Mouse (Mus musculus) thymus, adult 2 months (tissue): ENCODE measurements at regions not wholly inside any gene's neighbourhood (a gene's known extent, or its start where the extent isn't known, plus 50 kb on each side); places are given as distances from the start of the nearest gene placed in this dataset.

Source experiments
- DNase-seq: peaks from one replicate; pipeline ENCODE4 v3.0.0; 2021
- H3K27ac ChIP-seq: fragments of 200-500 bp; 2 replicates; pipeline ENCODE4 v1.5.1; 2012; ENCODE audit warnings: low read length, control low read depth; ENCODE audit not compliant: control insufficient read depth, insufficient read depth
- H3K27me3 ChIP-seq: fragments of 200-500 bp; 2 replicates; pipeline ENCODE4 v1.6.1; 2012; ENCODE audit warnings: mild to moderate bottlenecking, low read length, moderate library complexity, mixed read lengths; ENCODE audit not compliant: control insufficient read depth, insufficient read depth
- H3K36me3 ChIP-seq: fragments of 200-500 bp; 2 replicates; pipeline ENCODE4 v1.6.1; 2012; ENCODE audit warnings: mild to moderate bottlenecking, low read length, moderate library complexity; ENCODE audit not compliant: control insufficient read depth, insufficient read depth
- H3K4me1 ChIP-seq: fragments of 200-500 bp; replicated peaks from 2 replicates; pipeline ENCODE4 v1.6.1; 2012; ENCODE audit warnings: low read length; ENCODE audit not compliant: control insufficient read depth, insufficient read depth
- H3K4me3 ChIP-seq: fragments of 200-500 bp; 2 replicates; pipeline ENCODE4 v1.5.1; 2012; ENCODE audit warnings: mild to moderate bottlenecking, low read length, control low read depth, moderate library complexity; ENCODE audit not compliant: control insufficient read depth, insufficient read depth
- CTCF ChIP-seq: fragments of 200-500 bp; IDR thresholded peaks from 2 replicates; pipeline ENCODE4 v1.5.1; 2012; ENCODE audit warnings: mild to moderate bottlenecking, control low read depth, low read length, moderate library complexity, borderline replicate concordance; ENCODE audit not compliant: control insufficient read depth, poor library complexity, insufficient read depth; ENCODE audit errors: extremely low read depth
- POLR2A ChIP-seq: fragments of 200-500 bp; IDR thresholded peaks from 2 replicates; pipeline ENCODE4 v1.6.1; 2012; ENCODE audit warnings: mild to moderate bottlenecking, low read length, control low read depth, moderate library complexity; ENCODE audit not compliant: control insufficient read depth, poor library complexity, insufficient read depth; ENCODE audit errors: extremely low read depth
- WGBS: fragments of 180-500 bp; shearing (Covaris S2); methylation state at CpG from one replicate; pipeline ENCODE4 v1.1.7; 2018; 5-methylcytosine and 5-hydroxymethylcytosine counted together

GRCm38 (mm10) chr8:90503306-90503705 lies 155.2 kb upstream of the Tox3 start:
- Histone ChIP-seq H3K4me1 (no peaks in the 10 kb centered on the region), H3K27ac (no peak overlapping the region), H3K36me3 (no peaks in the 10 kb centered on the region), H3K27me3 (no peaks in the 10 kb centered on the region), H3K4me3 (no peak overlapping the region)
- no peak for DNase-seq
- TF ChIP-seq CTCF (no peak), POLR2A (no peak)
- 45% methylated on average over 2 of the region's 2 CpGs for WGBS

GRCm38 (mm10) chr8:90502879-90503278 lies 154.7 kb upstream of the Tox3 start:
- no peak for TF ChIP-seq CTCF
- no peak for TF ChIP-seq POLR2A
- WGBS, result 74% methylated on average over 2 of the region's 2 CpGs
- DNase-seq, result no peak
- Histone ChIP-seq H3K4me3 (no peak overlapping the region), H3K4me1 (no peaks in the 10 kb centered on the region), H3K36me3 (no peaks in the 10 kb centered on the region), H3K27ac (no peak overlapping the region), H3K27me3 (no peaks in the 10 kb centered on the region)

- Histone ChIP-seq H3K4me1 (no peaks in the 10 kb centered on the region), H3K4me3 (no peak overlapping the region), H3K27ac (no peak overlapping the region), H3K27me3 (no peaks in the 10 kb centered on the region), H3K36me3 (no peaks in the 10 kb centered on the region)
- TF ChIP-seq CTCF (no peak), POLR2A (no peak)
- DNase-seq, result no peak
- WGBS, result 68% methylated on average over 1 of the region's 1 CpGs
These were observed 151.2 kb upstream of the Tox3 start for GRCm38 (mm10) chr8:90499315-90499714.

- DNase-seq, result no peak
- TF ChIP-seq CTCF, result no peak
- TF ChIP-seq POLR2A, result no peak
- 25% methylated on average over 13 of the region's 13 CpGs for WGBS
These were observed 148.6 kb upstream of the Tox3 start for GRCm38 (mm10) chr8:90496658-90497163.

GRCm38 (mm10) chr8:90495943-90496371 lies 147.8 kb upstream of the Tox3 start:
- WGBS, result 88% methylated on average over 5 of the region's 5 CpGs
- H3K36me3 ChIP-seq, result no peaks in the 10 kb centered on the region
- no peak overlapping the region for H3K27ac ChIP-seq
- H3K4me1 ChIP-seq, result no peaks in the 10 kb centered on the region
- TF ChIP-seq CTCF (no peak), POLR2A (no peak)
- no peak for DNase-seq
- no peak overlapping the region for H3K4me3 ChIP-seq
- H3K27me3 ChIP-seq, result no peaks in the 10 kb centered on the region

More at GRCm38 (mm10) chr8:90496658-90497163, 148.6 kb upstream of the Tox3 start:
- Histone ChIP-seq H3K27ac (no peak overlapping the region), H3K36me3 (no peaks in the 10 kb centered on the region), H3K4me3 (no peak overlapping the region), H3K27me3 (no peaks in the 10 kb centered on the region), H3K4me1 (no peaks in the 10 kb centered on the region)

- Histone ChIP-seq H3K4me3 (no peak overlapping the region), H3K27ac (no peak overlapping the region), H3K4me1 (no peaks in the 10 kb centered on the region), H3K27me3 (no peaks in the 10 kb centered on the region), H3K36me3 (no peaks in the 10 kb centered on the region)
- 70% methylated on average over 14 of the region's 14 CpGs for WGBS
- DNase-seq, result no peak
- TF ChIP-seq CTCF (no peak), POLR2A (no peak)
These were observed 144.5 kb upstream of the Tox3 start for GRCm38 (mm10) chr8:90492521-90493225.
